Mouse (Mus musculus): ENCODE measurements at regions not wholly inside any gene's neighbourhood (a gene's known extent, or its start where the extent isn't known, plus 50 kb on each side); places are given as distances from the start of the nearest gene placed in this dataset.

GRCm38 (mm10) chr12:26936696-26937458, 405.5 kb downstream of the Sox11 start:
- Histone ChIP-seq H3K4me2 (ENCODE audit: low read depth, low read length) (no peak overlapping the region), H3K4me3 (ENCODE audit: low read depth, low read length) (no peak overlapping the region), H3K27ac (replicated peaks; ENCODE audit: low read depth, low read length) (no peak overlapping the region), H3K9me3 (replicated peaks; ENCODE audit: control insufficient read depth, low read length) (no peaks in the 10 kb centered on the region), H3K36me3 (replicated peaks; ENCODE audit: control insufficient read depth, insufficient read depth, low read depth, low read length) (no peaks in the 10 kb centered on the region), H3K4me1 (ENCODE audit: control insufficient read depth, insufficient read depth, low read length) (no peaks in the 10 kb centered on the region), H3K9ac (replicated peaks; ENCODE audit: low read length) (no peak overlapping the region), H3K27me3 (ENCODE audit: control insufficient read depth, insufficient read depth, low read length) (no peaks in the 10 kb centered on the region)
- DNase-seq (ENCODE audit: low spot score) (no peak), ATAC-seq (replicated peaks; ENCODE audit: insufficient number of reproducible peaks, low FRiP score, low TSS enrichment, low read depth) (no peak; the same call in 1 of the 2 replicates)
- WGBS: 45% methylated on average over 5 of the region's 5 CpGs

GRCm38 (mm10) chr12:26930155-26930867, 412.1 kb downstream of the Sox11 start:
- no peaks in the 10 kb centered on the region for H3K36me3 ChIP-seq (replicated peaks; ENCODE audit: control insufficient read depth, insufficient read depth, low read depth, low read length)
- ATAC-seq (replicated peaks; ENCODE audit: insufficient number of reproducible peaks, low FRiP score, low TSS enrichment, low read depth) (no peak), DNase-seq (ENCODE audit: low spot score) (peak; percentile 14)
- no peak overlapping the region for H3K4me3 ChIP-seq (ENCODE audit: low read depth, low read length)
- no peaks in the 10 kb centered on the region for H3K9me3 ChIP-seq (replicated peaks; ENCODE audit: control insufficient read depth, low read length)
- H3K9ac ChIP-seq (replicated peaks; ENCODE audit: low read length): no peak overlapping the region
- H3K27ac ChIP-seq (replicated peaks; ENCODE audit: low read depth, low read length): no peak overlapping the region
- H3K4me1 ChIP-seq (ENCODE audit: control insufficient read depth, insufficient read depth, low read length): no peaks in the 10 kb centered on the region
- H3K4me2 ChIP-seq (ENCODE audit: low read depth, low read length): no peak overlapping the region
- 58% methylated on average over 7 of the region's 7 CpGs for WGBS
- no peaks in the 10 kb centered on the region for H3K27me3 ChIP-seq (ENCODE audit: control insufficient read depth, insufficient read depth, low read length)

DNA sequence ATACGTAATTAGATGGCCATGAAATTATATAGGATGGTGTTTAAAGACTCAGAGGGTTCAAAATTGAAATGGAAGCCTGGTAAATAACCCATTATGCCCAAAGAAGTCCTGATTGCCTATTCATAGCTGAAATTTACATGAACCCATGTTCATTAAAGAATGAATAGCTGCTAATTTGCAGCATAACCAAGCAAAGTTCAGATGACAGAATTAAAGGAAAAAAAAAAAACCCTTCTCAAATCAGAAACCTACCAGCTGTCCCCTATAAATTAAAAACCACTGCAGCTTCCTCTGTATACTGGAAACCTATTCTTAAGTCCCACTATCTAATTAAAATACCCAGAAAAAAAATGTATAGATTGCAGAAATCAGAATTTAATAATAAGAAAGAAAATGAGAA, 436.2 kb downstream of the Sox11 start:
- no peak overlapping the region for H3K27ac ChIP-seq (replicated peaks; ENCODE audit: low read depth, low read length)
- no peaks in the 10 kb centered on the region for H3K9me3 ChIP-seq (replicated peaks; ENCODE audit: control insufficient read depth, low read length)
- H3K4me1 ChIP-seq (ENCODE audit: control insufficient read depth, insufficient read depth, low read length): no peaks in the 10 kb centered on the region; the same call in 1 of the 2 replicates
- ATAC-seq (replicated peaks; ENCODE audit: insufficient number of reproducible peaks, low FRiP score, low TSS enrichment, low read depth) (no peak), DNase-seq (ENCODE audit: low spot score) (no peak)
- no peaks in the 10 kb centered on the region for H3K27me3 ChIP-seq (ENCODE audit: control insufficient read depth, insufficient read depth, low read length)
- 98% methylated on average over 1 of the region's 1 CpGs for WGBS
- no peak overlapping the region for H3K4me2 ChIP-seq (ENCODE audit: low read depth, low read length)
- H3K36me3 ChIP-seq (replicated peaks; ENCODE audit: control insufficient read depth, insufficient read depth, low read depth, low read length): no peaks in the 10 kb centered on the region
- H3K9ac ChIP-seq (replicated peaks; ENCODE audit: low read length): no peak overlapping the region
- no peak overlapping the region for H3K4me3 ChIP-seq (ENCODE audit: low read depth, low read length)

- Histone ChIP-seq H3K27ac (replicated peaks; ENCODE audit: low read depth, low read length) (no peak overlapping the region), H3K36me3 (replicated peaks; ENCODE audit: control insufficient read depth, insufficient read depth, low read depth, low read length) (no peaks in the 10 kb centered on the region), H3K9ac (replicated peaks; ENCODE audit: low read length) (no peak overlapping the region), H3K27me3 (ENCODE audit: control insufficient read depth, insufficient read depth, low read length) (no peaks in the 10 kb centered on the region), H3K4me3 (ENCODE audit: low read depth, low read length) (no peak overlapping the region), H3K9me3 (replicated peaks; ENCODE audit: control insufficient read depth, low read length) (no peaks in the 10 kb centered on the region), H3K4me2 (ENCODE audit: low read depth, low read length) (no peak overlapping the region), H3K4me1 (ENCODE audit: control insufficient read depth, insufficient read depth, low read length) (no peaks in the 10 kb centered on the region; the same call in 1 of the 2 replicates)
- ATAC-seq (replicated peaks; ENCODE audit: insufficient number of reproducible peaks, low FRiP score, low TSS enrichment, low read depth) (no peak), DNase-seq (ENCODE audit: low spot score) (no peak)
- WGBS: 51% methylated on average over 2 of the region's 2 CpGs
Measured at GRCm38 (mm10) chr12:26903894-26904272, 434.9 kb downstream of the Cmpk2 start.

- H3K4me1 ChIP-seq (ENCODE audit: control insufficient read depth, insufficient read depth, low read length): no peaks in the 10 kb centered on the region; the same call in 1 of the 2 replicates
- ATAC-seq (replicated peaks; ENCODE audit: insufficient number of reproducible peaks, low FRiP score, low TSS enrichment, low read depth) (peak; percentile 87), DNase-seq (ENCODE audit: low spot score) (peak; percentile 56)
- 28% methylated on average over 23 of the region's 23 CpGs for WGBS
- no peak overlapping the region for H3K27ac ChIP-seq (replicated peaks; ENCODE audit: low read depth, low read length)
- no peaks in the 10 kb centered on the region for H3K36me3 ChIP-seq (replicated peaks; ENCODE audit: control insufficient read depth, insufficient read depth, low read depth, low read length)
- H3K27me3 ChIP-seq (ENCODE audit: control insufficient read depth, insufficient read depth, low read length): no peaks in the 10 kb centered on the region
- no peak overlapping the region for H3K4me3 ChIP-seq (ENCODE audit: low read depth, low read length)
- H3K9me3 ChIP-seq (replicated peaks; ENCODE audit: control insufficient read depth, low read length): no peaks in the 10 kb centered on the region
- peak overlapping the region; percentile 32 for H3K4me2 ChIP-seq (ENCODE audit: low read depth, low read length)
- 0 out of 2 replicates have a peak overlapping the region, but pooled peaks have one; percentile 32 for H3K9ac ChIP-seq (replicated peaks; ENCODE audit: low read length)
Measured at GRCm38 (mm10) chr12:26903073-26903893, 434.3 kb downstream of the Cmpk2 start.

DNA sequence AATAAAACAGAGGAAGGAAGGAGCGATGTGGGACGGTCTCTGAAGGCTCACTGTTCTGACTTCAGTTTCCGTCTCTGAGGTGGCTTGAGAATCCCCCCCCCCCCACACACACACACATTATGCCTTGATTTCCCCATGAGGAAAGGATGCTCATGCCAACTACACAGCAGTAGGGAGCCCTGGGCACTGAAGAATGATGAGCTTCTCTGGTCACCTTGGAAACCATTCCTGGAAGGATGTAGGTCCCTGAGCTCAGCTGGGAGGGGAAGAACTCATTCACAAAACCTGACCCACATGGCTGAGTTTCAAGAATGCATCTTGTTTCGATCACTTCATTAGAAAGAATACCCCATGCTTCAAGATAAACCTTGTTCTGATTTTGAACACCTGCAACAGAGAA, 422.2 kb downstream of the Cmpk2 start:
- WGBS: 66% methylated on average over 4 of the region's 4 CpGs
- Histone ChIP-seq H3K9ac (replicated peaks; ENCODE audit: low read length) (no peak overlapping the region), H3K4me2 (ENCODE audit: low read depth, low read length) (no peak overlapping the region), H3K27ac (replicated peaks; ENCODE audit: low read depth, low read length) (no peak overlapping the region), H3K27me3 (ENCODE audit: control insufficient read depth, insufficient read depth, low read length) (no peaks in the 10 kb centered on the region), H3K9me3 (replicated peaks; ENCODE audit: control insufficient read depth, low read length) (no peaks in the 10 kb centered on the region), H3K4me1 (ENCODE audit: control insufficient read depth, insufficient read depth, low read length) (no peaks in the 10 kb centered on the region), H3K4me3 (ENCODE audit: low read depth, low read length) (no peak overlapping the region), H3K36me3 (replicated peaks; ENCODE audit: control insufficient read depth, insufficient read depth, low read depth, low read length) (no peaks in the 10 kb centered on the region)
- ATAC-seq (replicated peaks; ENCODE audit: insufficient number of reproducible peaks, low FRiP score, low TSS enrichment, low read depth): no peak
- DNase-seq (ENCODE audit: low spot score): no peak

GRCm38 (mm10) chr12:26886635-26887014, 417.6 kb downstream of the Cmpk2 start:
- Histone ChIP-seq H3K4me3 (ENCODE audit: low read depth, low read length) (no peak overlapping the region), H3K4me2 (ENCODE audit: low read depth, low read length) (no peak overlapping the region), H3K27ac (replicated peaks; ENCODE audit: low read depth, low read length) (no peak overlapping the region), H3K36me3 (replicated peaks; ENCODE audit: control insufficient read depth, insufficient read depth, low read depth, low read length) (no peaks in the 10 kb centered on the region), H3K4me1 (ENCODE audit: control insufficient read depth, insufficient read depth, low read length) (no peaks in the 10 kb centered on the region; the same call in 1 of the 2 replicates), H3K9ac (replicated peaks; ENCODE audit: low read length) (no peak overlapping the region), H3K27me3 (ENCODE audit: control insufficient read depth, insufficient read depth, low read length) (no peaks in the 10 kb centered on the region), H3K9me3 (replicated peaks; ENCODE audit: control insufficient read depth, low read length) (no peaks in the 10 kb centered on the region)
- 67% methylated on average over 7 of the region's 7 CpGs for WGBS
- no peak for ATAC-seq (replicated peaks; ENCODE audit: insufficient number of reproducible peaks, low FRiP score, low TSS enrichment, low read depth)
- no peak for DNase-seq (ENCODE audit: low spot score)
